Mouse (Mus musculus) spleen, adult 2 months (tissue): Measurements from ENCODE around the gene Casc4.

ENCODE experiments used
- CTCF ChIP-seq: fragments of 200-500 bp; IDR thresholded peaks from 2 replicates; pipeline ENCODE4 v1.5.1; 2011; ENCODE audit warnings: mild to moderate bottlenecking, inconsistent platforms; ENCODE audit not compliant: insufficient read depth, insufficient read length, insufficient replicate concordance; ENCODE audit errors: extremely low read depth
- POLR2A ChIP-seq: fragments of 200-500 bp; IDR thresholded peaks from 2 replicates; pipeline ENCODE4 v1.6.1; 2011; ENCODE audit warnings: low read depth, low read length, inconsistent platforms

DNA sequence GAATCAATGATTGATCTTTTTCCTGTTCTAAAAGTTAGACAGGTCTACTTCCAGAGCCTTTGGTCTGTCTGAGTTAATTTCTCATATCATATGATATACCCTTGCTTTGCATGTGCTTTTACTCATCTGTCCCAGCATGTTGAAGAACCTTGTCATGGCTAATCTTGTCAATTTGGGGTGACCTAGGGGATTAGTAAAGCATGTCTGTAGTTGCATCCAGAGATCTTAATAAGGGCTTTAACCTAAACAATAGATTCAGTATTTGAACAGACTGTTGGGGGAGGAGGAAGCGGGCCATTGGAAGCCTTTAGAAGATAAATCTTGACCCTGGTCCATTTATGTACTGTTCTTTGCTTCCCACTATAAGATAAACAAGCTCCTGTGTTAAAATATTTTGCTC lies 12.7 kb downstream of the Casc4 start:
- TF ChIP-seq CTCF: no peak
- TF ChIP-seq POLR2A: no peak
